Mouse (Mus musculus) kidney, adult 2 months (tissue): ENCODE data around the gene Shisal2a.

ENCODE experiments used
- CTCF ChIP-seq: fragments of 200-500 bp; conservative IDR thresholded peaks from 2 replicates; pipeline ENCODE4 v1.5.1; 2011; ENCODE audit warnings: low read depth, mild to moderate bottlenecking, control low read depth, low read length, moderate library complexity, mixed read lengths; ENCODE audit not compliant: insufficient read depth, insufficient read length
- POLR2A ChIP-seq: fragments of 200-500 bp; IDR thresholded peaks from one replicate; pipeline ENCODE4 v1.6.1; 2011; ENCODE audit warnings: low read depth, low read length, control low read depth

DNA sequence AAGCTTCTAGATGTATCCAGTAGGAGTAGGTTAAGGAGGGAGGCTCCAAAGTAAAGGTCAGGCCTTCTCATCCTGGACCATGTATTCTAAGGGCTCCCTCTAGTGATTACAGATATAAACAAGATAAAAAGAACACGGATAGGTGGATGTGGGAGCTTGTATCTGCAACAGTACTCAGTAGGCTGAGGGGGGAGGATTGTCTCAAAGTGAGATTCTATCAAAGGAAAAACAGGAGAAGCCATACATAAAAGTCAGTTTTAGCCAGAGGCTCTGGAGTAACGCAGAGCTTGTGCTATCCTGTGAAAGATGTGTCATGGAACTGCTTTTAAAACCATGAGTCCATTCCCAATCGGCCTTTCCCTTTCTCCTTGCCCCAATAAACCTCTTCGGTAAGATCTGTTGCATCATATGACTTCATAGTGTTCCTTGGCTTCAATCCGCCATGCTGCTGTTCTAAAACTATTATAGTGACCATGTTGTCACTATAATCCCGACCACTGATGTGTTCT lies 56.0 kb downstream of the Shisal2a start:
- TF ChIP-seq CTCF = 0 out of 2 replicates have a peak, but pooled peaks have one; percentile 11
- no peak for TF ChIP-seq POLR2A
